Mouse (Mus musculus): ENCODE data around the gene Dolpp1. TPM values are rescaled to one million over a fixed set of nuclear protein-coding genes. Genes with fewer than 3 reads are reported as not detected.

The Dolpp1 gene
- total RNA-seq, 2 experiments from 2014 or later: 24.4 to 27.0 TPM

DNA sequence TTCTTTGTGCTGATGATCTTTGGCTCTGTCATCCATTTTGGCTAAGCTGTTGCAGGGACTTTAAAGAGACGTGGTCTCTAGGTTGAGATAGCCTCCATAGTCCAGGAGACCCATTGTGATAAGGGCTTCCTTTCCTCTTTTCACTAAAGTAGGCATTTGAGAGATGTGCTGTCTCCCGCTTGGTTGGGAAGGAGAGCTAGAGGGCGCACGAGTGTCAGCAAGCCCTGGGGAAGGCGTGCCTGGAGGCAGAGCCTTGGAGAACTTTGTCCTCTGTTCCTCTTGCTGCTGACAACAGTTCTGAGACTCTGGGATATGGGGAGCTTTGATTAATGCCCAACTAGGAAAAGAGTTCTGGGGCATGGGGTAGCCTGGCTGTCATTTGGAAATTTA, 44.1 kb downstream of the Dolpp1 start:
- DNase-seq (ENCODE audit: low spot score in 2 of 2): no peak
- intact Hi-C loops (cut with DNase I): loop anchor here (5.0 kb wide), 1 partner anchor 496 kb away; no protein-coding TSS in a partner anchor

DNA sequence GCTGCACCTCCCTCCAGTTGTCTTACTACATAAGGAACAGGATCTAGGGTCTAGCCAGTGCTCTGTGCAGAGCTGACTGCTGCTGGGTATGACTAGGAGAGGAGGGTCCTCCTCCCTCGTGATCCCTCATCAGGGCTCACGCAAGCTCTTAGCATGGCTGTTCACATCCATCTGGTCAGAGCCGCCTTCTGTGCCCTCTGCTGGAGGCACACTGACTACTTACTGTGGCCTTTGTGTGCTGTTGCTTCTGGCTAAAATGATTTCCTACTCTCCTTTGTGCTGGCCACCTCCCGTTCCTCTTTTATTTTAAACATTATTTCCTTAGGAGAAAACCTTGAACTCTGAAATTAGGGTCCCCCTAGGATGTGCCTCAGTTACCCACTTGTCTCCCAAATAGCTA, 44.8 kb downstream of the Dolpp1 start:
- intact Hi-C loops (cut with DNase I): loop anchor here (5.0 kb wide), 1 partner anchor 495 kb away; no protein-coding TSS in a partner anchor
- no peak for DNase-seq (ENCODE audit: low spot score in 2 of 2)

DNA sequence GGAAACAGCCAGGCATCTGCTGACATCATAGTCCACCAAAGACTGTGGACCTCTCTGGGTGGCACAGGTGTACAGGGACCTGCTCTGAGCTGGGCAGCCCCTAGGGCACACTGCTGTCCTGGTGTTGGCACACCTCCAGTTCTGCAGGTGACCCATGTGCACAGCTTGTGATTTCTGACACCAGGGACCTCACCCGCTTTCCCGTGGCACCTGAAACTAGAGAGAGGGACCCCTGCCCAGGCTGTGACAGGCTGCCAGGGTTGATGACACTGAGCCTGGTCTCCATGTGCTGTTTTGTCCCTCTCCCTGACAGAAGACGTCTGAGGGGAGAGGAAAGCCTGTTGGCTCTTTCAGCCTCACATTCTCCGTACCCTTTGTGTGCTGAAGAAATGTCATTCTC, 45.7 kb downstream of the Dolpp1 start:
- intact Hi-C loops (cut with DNase I): loop anchor here (5.0 kb wide), 1 partner anchor 495 kb away; no protein-coding TSS in a partner anchor
- no peak for DNase-seq (ENCODE audit: low spot score in 2 of 2)

- no peak for DNase-seq (ENCODE audit: low spot score in 2 of 2)
- intact Hi-C loops (cut with DNase I): loop anchor here (2.0 to 5.0 kb wide), 4 partner anchors 23 to 493 kb away; partner anchors contain the start of gene Ptpa
Measured at GRCm38 (mm10) chr2:30439631-30440030, 47.6 kb downstream of the Dolpp1 start.

GRCm38 (mm10) chr2:30440211-30440700, 48.2 kb downstream of the Dolpp1 start:
- intact Hi-C loops (cut with DNase I): loop anchor here (2.0 kb wide), 3 partner anchors 23 to 355 kb away; partner anchors contain the start of gene Ptpa
- DNase-seq (ENCODE audit: low spot score in 2 of 2): no peak

DNA sequence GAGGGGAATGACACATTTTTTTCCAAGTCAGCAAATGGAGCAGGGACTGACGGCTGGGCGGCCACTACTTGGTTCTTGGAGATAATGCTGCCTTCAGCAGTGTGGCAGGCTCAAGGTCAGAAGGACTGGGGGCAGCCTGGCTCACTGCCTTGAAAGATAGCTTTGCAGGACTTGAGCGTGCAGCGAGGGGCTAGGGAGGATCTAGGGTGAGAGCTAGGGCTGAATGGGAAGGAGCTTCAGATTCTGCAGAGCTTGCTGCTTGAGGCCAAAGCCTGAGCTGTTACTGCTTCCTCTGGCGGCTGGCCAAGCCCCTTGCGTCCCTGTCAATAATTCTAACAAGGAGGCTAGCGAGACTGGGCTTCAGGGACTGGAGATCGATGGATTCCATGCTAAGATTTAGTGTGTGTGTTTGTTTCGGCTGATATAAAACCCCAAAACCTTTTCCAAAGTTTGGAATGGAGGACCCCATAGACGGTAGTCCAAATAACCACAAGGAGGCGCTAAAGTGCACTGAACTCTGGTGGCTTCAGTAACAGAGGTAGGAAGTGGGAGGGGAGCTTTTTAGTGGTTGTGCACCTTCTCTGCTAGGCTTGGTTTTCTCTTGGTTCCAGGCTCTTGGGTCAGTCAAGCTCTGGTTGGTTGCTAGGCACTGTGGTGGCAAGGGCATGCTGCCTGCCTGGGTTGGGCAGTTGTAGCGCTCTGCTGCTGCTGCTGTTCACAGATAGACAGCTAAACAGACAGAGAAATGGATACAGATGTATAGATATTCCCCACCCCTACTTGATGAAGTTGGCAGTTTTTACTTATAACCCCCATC, 48.9 kb downstream of the Dolpp1 start:
- DNase-seq (ENCODE audit: low spot score in 2 of 2): peak; percentile 52 to 67
- intact Hi-C loops (cut with DNase I): loop anchor here (2.0 kb wide), 3 partner anchors 24 to 354 kb away; partner anchors contain the start of gene Ptpa

- intact Hi-C loops (cut with DNase I): loop anchor here (2.0 kb wide), 3 partner anchors 23 to 353 kb away; partner anchors contain the start of gene Ptpa
- peak; percentile 67 to 70 for DNase-seq (ENCODE audit: low spot score in 2 of 2)
Measured at GRCm38 (mm10) chr2:30441518-30442497, 49.8 kb downstream of the Dolpp1 start.

DNA sequence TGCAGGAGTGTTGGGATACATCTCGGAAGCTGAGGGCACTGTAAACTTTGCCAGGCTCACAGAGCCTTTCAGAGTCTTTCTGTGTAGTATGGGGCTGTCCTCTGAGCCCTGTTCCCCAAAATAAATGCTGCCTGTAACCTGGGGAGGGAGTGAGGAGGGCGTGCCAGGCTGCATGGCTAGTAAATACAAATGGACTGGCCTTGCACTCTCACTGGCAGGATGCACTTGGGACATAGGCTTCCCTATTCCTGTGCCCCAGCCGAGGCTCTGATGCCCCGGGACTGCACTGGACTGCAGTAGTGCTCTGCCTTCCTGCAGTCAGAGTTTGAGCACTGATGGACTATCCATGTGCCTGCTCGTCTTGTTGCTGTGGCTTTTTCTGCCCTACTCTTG, 50.4 kb downstream of the Dolpp1 start:
- no peak for DNase-seq (ENCODE audit: low spot score in 2 of 2)
- intact Hi-C loops (cut with DNase I): no loop called here

- intact Hi-C loops (cut with DNase I): no loop called here
- no peak for DNase-seq (ENCODE audit: low spot score in 2 of 2)
Measured at GRCm38 (mm10) chr2:30443281-30443680, 51.2 kb downstream of the Dolpp1 start.

- intact Hi-C loops (cut with DNase I): no loop called here
- no peak for DNase-seq (ENCODE audit: low spot score in 2 of 2)
Measured at GRCm38 (mm10) chr2:30444006-30444405, 52.0 kb downstream of the Dolpp1 start.

DNA sequence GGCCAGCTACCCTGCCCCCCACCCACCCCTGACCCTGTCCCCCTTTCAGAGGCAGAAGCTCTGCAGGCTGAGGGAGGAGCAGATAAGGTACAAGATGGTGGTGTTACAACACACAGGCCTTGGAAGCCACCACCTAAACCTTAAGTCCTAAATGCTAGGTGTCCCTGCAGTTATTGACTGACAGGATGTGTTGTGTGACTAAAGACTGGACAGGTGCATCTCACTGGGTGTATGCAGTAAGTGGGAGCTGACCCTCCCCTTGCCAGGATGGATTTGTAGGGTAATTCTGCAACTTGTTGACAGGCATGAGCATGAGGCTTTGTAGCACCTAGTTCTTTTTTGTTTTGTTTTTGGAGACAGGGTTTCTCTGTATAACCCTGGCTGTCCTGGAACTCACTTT, 52.4 kb downstream of the Dolpp1 start:
- intact Hi-C loops (cut with DNase I): no loop called here
- no peak for DNase-seq (ENCODE audit: low spot score in 2 of 2)

DNA sequence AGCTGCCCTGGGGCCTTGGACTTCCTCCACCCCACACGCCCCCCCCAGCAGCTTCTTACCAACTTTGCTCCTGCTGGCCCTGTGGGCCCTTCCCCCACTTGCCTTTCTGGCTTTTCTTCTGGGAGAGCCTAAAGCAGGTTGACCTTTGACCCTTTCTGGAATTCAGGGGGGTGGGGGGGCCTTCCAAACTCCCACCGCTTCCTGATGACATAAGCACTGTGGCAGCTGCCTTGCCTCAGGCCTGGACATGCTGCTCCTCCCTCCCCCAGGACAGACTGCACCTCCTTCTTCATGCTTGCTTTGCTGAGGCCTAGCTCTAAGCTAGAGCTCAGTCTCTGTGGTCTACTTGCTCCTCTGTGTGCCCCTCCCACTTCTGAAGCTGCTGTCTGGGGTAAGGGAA, 53.3 kb downstream of the Dolpp1 start:
- no peak for DNase-seq (ENCODE audit: low spot score in 2 of 2)
- intact Hi-C loops (cut with DNase I): no loop called here

GRCm38 (mm10) chr2:30446891-30447826, 55.1 kb downstream of the Dolpp1 start:
- intact Hi-C loops (cut with DNase I): no loop called here
- DNase-seq (ENCODE audit: low spot score in 2 of 2): no peak

GRCm38 (mm10) chr2:30448371-30448770, 56.3 kb downstream of the Dolpp1 start:
- intact Hi-C loops (cut with DNase I): no loop called here
- no peak for DNase-seq (ENCODE audit: low spot score in 2 of 2)

Small RNA genes within 50 kb of the gene (microRNA-seq; reads per million reads assigned to microRNA genes)
- not detected for gene Gm47292

Other genes with a start within 250 kb of the Dolpp1 start
- gene Endog, start 220.8 kb upstream of the Dolpp1 start, total RNA-seq (2021): 10 to 100 TPM; 19.3 to 25.0 TPM
- 10 to 100 TPM; 36.8 to 37.4 TPM for gene Spout1, start 213.8 kb upstream of the Dolpp1 start, total RNA-seq (2021)
- 10 to 100 TPM; 14.2 to 15.4 TPM for gene Kyat1, start 186.4 kb upstream of the Dolpp1 start, total RNA-seq (2021)
- 10 to 100 TPM; 59.6 to 62.3 TPM for gene Lrrc8a, start 154.5 kb upstream of the Dolpp1 start, total RNA-seq (2021)
- 10 to 100 TPM in 1 of 2 experiments, 1 to 10 TPM in 1; 7.8 to 13.6 TPM for gene Gm28035, start 151.7 kb upstream of the Dolpp1 start, total RNA-seq (2021)
- 10 to 100 TPM; 13.8 to 26.5 TPM for gene Phyhd1, start 126.1 kb upstream of the Dolpp1 start, total RNA-seq (2021)
- gene Gm28038, start 111.2 kb upstream of the Dolpp1 start, total RNA-seq (2021): not detected
- gene Dolk, start 105.9 kb upstream of the Dolpp1 start, total RNA-seq (2021): 10 to 100 TPM; 22.3 to 28.8 TPM
- 10 to 100 TPM; 17.7 to 26.0 TPM for gene Nup188, start 105.9 kb upstream of the Dolpp1 start, total RNA-seq (2021)
- gene Sh3glb2, start 32.9 kb upstream of the Dolpp1 start, total RNA-seq (2021): 100 to 1,000 TPM; 267 to 316 TPM
- 100 to 1,000 TPM; 106 to 124 TPM for gene Miga2, start 28.0 kb upstream of the Dolpp1 start, total RNA-seq (2021)
- 10 to 100 TPM; 46.3 to 54.5 TPM for gene Crat, start 23.6 kb downstream of the Dolpp1 start, total RNA-seq (2021)
- gene Ptpa, start 23.8 kb downstream of the Dolpp1 start, total RNA-seq (2021): 100 to 1,000 TPM; 175 to 182 TPM
- gene Ier5l, start 82.0 kb downstream of the Dolpp1 start, total RNA-seq (2021): 10 to 100 TPM; 17.9 to 21.3 TPM
- 1 to 10 TPM; 3.9 to 8.0 TPM for gene Cstad, start 202.8 kb downstream of the Dolpp1 start, total RNA-seq (2021)

Measured in left cerebral cortex, postnatal 36 days (tissue).